Mouse (Mus musculus) urinary bladder, postnatal 10 days (tissue): ENCODE results near the gene Cd99l2.
A peak's percentile ranks its signal among the peaks of the same experiment; 100 is the strongest.

Experiments
- DNase-seq: peaks from one replicate; pipeline ENCODE4 v3.0.0; 2022; ENCODE audit warnings: low spot score

The Cd99l2 gene

GRCm38 (mm10) chrX:71467491-71467890, 25.2 kb downstream of the Cd99l2 start:
- DNase-seq = no peak

- DNase-seq = no peak
These were observed 27.2 kb downstream of the Cd99l2 start for GRCm38 (mm10) chrX:71465417-71465816.

GRCm38 (mm10) chrX:71464138-71464826, 28.4 kb downstream of the Cd99l2 start:
- no peak for DNase-seq

- DNase-seq = no peak
These were observed 36.4 kb downstream of the Cd99l2 start for GRCm38 (mm10) chrX:71456078-71456737.

- DNase-seq = no peak
These were observed 49.7 kb downstream of the Cd99l2 start for GRCm38 (mm10) chrX:71442916-71443315.

- DNase-seq = no peak
These were observed 53.2 kb downstream of the Cd99l2 start for GRCm38 (mm10) chrX:71439473-71439872.

- DNase-seq = no peak
These were observed 57.1 kb downstream of the Cd99l2 start for GRCm38 (mm10) chrX:71435542-71435941.

- DNase-seq = no peak
These were observed 57.8 kb downstream of the Cd99l2 start for GRCm38 (mm10) chrX:71434860-71435259.

GRCm38 (mm10) chrX:71434448-71434847, 58.2 kb downstream of the Cd99l2 start:
- DNase-seq = no peak

- no peak for DNase-seq
These were observed 61.7 kb downstream of the Cd99l2 start for GRCm38 (mm10) chrX:71430900-71431299.

GRCm38 (mm10) chrX:71427491-71427890, 65.2 kb downstream of the Cd99l2 start:
- DNase-seq = no peak

- DNase-seq = peak; percentile 58
These were observed 66.7 kb downstream of the Cd99l2 start for GRCm38 (mm10) chrX:71425746-71426519.

- no peak for DNase-seq
These were observed 67.8 kb downstream of the Cd99l2 start for GRCm38 (mm10) chrX:71424852-71425251.

GRCm38 (mm10) chrX:71413616-71414015, 79.0 kb downstream of the Cd99l2 start:
- no peak for DNase-seq

- DNase-seq = no peak
These were observed 79.9 kb downstream of the Cd99l2 start for GRCm38 (mm10) chrX:71412776-71413175.

GRCm38 (mm10) chrX:71408386-71408785, 84.3 kb downstream of the Cd99l2 start:
- DNase-seq = no peak

- DNase-seq = no peak
These were observed 86.4 kb downstream of the Cd99l2 start for GRCm38 (mm10) chrX:71406290-71406689.

- no peak for DNase-seq
These were observed 96.3 kb downstream of the Cd99l2 start for GRCm38 (mm10) chrX:71396326-71396725.

GRCm38 (mm10) chrX:71381571-71381970, 111.1 kb downstream of the Cd99l2 start:
- DNase-seq = no peak

GRCm38 (mm10) chrX:71378435-71378834, 114.2 kb downstream of the Cd99l2 start:
- no peak for DNase-seq

GRCm38 (mm10) chrX:71376781-71377180, 115.9 kb downstream of the Cd99l2 start:
- DNase-seq = no peak
